Mouse (Mus musculus) layer of hippocampus, adult 18-20 months (tissue): Measurements from ENCODE around the gene Fads3. TPM values are rescaled to one million over a fixed set of nuclear protein-coding genes. Genes with fewer than 3 reads are reported as not detected.

Source experiments
- DNase-seq, 2 experiments: peaks; one replicate each; pipeline ENCODE4 v3.0.0; 2022; ENCODE audit warnings: low spot score in 2 of 2
- total RNA-seq, 2 experiments: library from RNA; stranded (reverse); gene quantifications; 2 replicates each; pipeline ENCODE4 v1.2.3; 2021

Gene Fads3
- total RNA-seq, 2 experiments from 2014 or later: 22.9 to 25.2 TPM

DNA sequence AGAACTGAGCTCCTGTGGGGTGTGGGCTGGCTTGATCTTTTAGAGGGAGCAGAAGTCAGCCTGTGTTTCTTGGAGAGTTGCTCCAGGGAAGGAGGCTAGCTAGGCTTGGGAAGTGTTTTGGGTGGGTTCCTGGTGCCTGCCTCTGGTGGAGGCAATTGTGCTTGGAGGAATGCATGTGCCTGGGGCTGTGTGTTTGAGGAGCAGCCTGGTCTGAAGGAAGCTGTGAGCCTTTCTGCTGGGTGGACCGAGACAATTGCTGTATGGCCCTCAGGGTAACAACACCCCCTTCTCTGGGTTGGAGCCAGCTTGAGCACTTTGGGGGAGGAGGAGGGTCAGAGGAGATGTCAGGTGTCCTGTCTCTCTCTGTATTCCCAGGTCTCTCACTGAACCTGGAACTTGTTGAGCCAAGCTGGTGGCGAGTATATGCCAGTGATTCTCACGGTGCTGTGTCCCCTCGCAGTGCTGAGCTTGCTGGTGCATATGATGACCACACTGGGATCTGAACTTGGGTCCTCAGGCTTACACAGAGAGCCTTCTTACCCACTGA, 22.1 kb upstream of the Fads3 start:
- no peak for DNase-seq

- DNase-seq: no peak
Observed at GRCm38 (mm10) chr19:10021981-10022380, 19.4 kb upstream of the Fads3 start.

GRCm38 (mm10) chr19:10022414-10023303, 18.7 kb upstream of the Fads3 start:
- DNase-seq: peak; percentile 61 to 75

DNA sequence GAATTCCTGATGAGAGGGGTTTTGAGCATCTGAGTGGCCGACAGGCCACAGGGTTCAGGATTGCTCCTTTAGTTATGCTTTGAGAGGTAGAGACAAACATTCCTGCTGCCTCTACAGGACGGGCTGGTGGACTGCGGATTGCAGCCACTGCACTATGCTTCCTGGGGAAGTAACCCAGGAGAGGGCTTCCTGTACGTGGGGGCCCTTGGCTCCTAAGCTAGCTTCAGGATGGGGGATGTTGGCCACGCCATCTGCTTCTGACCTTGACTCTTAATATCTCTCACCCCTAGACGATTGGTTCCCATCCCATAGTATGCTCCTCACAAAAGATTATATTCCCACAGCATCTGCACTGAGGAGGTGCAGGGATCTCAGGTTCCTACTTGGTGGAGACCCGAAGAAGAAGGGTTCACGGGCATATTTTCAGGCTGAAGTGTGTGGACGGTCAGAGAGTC, 18.0 kb upstream of the Fads3 start:
- no peak for DNase-seq

- peak in 1 of 2 experiments; percentile 34 for DNase-seq
Observed at GRCm38 (mm10) chr19:10025169-10025875, 16.0 kb upstream of the Fads3 start.

GRCm38 (mm10) chr19:10029746-10030145, 11.6 kb upstream of the Fads3 start:
- DNase-seq: no peak

GRCm38 (mm10) chr19:10033211-10033973, 8.0 kb upstream of the Fads3 start:
- DNase-seq: peak; percentile 46 to 71

DNA sequence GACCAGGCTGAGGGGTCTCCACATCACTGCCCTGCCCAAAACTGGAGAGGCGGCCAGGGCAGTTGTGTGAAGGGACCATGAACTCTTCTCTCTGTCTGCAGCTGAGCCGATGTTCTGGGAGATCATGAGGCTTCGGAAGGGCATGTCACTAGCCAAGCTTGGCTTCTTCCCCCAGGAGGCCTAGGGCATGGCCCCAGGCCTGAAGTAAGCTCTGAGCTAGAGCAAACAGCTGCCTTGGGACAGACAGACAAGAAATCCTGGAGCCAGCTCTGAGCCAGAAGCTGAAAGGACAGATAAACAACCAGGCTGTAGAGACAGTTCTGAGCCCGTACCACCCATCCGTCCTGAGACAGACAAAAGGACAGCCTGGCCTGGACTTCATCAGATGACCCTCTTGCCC, 7.0 kb upstream of the Fads3 start:
- no peak for DNase-seq

DNA sequence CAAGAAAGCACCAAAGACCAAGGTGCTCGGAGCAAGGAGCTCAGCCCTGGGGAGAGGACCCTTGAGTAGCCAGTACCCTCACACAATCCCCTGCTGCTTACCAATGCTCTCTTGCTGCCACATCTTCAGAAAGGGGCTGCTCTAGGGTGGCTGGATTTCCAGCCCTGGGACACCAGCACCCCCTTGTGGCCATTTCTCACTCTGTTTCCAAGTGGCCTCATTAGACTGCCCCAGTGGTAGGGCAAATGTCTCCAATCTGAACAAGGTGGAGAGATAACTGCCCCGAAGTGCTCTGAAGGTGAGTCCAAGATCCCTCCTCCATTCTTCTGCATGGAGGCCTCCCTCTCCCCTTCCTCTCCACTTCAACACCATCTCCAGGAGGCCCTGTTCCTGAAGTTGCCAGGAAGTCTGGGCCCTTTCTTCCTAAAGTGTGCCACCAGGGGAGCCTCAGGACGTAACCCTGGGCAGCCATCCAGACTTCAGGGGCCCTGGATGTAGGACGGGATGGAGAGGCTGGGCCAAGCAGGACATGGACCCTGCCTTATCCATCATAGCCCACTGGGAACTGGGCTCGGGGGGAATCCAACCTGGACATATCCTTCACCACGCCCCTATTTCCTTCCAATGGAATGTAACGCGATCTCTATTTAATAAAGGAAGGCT, 6.5 kb upstream of the Fads3 start:
- peak; percentile 55 to 85 for DNase-seq

DNA sequence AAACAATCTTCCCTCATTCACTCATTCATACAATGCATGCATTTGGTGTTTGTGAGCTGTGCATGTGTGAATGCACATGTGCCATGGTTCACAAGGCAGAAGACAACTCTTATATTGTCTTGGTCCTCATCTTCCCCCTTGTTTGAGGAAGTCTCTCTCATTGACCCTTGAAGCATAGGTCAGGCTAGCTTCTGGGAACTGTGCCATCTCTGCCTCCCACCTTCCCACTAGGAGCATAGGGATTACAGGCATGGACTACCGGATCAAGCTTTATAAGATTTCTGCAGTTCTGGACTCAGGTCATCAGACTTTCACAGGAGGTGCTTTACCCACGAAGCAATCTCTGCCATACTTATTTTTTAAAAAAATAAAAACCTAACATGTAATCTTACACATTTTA, 3.8 kb upstream of the Fads3 start:
- no peak for DNase-seq

DNA sequence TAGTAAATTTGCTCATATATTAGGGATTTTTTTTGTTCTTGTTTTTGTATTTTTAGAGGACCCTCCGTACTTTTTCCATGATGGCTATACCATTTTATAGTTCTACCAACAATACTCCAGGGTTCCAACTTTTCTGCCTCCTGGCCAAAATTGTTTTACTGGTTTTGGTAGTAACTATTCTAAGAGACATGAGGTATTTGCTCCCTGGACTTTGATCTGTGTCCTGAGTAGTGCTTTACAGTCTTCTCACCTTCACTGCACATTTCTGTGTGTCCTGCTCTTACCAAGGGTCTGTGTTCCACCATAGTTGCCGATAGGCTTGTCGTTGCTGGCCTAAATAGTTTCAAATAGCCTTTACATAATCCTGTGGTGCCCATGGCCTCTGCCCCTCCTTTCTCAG, 3.0 kb upstream of the Fads3 start:
- no peak for DNase-seq

DNA sequence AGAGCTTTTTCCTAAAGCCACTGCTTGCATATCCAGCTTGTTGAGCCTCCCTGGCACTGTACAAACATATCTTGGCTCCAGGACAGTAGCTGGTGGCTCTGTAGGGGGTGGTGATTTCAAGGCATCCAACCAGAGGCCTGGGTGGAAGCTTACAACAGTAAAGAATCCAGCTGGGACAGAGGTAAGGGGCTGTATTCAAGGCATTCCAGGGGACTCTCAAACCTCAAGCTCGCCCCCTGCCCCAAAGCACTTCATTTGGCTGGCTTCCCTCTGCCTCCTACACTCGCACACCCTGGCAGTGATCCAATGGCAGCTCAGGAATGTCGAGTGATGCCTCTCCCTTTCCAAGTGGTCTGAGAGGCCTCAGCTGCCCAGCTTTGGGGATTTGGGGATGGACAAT, 2.5 kb upstream of the Fads3 start:
- DNase-seq: no peak

DNA sequence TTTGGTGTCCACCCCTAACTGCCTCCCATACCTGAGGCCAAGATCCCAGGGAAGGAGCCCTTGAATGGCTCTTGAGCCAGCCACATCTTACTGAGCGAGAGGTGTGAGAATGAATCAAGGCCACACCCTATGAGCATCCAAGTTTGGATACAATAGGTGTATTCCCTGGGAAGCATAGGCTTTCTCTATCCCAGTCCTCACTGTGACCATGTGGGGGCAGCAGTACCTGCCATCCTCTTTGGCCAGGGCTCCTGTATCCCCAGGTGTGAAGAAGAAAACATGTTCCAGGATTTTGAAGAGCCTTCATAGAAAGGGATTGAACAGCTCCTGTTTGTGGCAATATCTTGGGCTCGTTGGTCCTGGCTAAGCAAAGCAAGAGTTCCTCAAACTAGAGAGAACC, 1.8 kb upstream of the Fads3 start:
- DNase-seq: no peak

- peak in 1 of 2 experiments; percentile 30 for DNase-seq
Observed at GRCm38 (mm10) chr19:10040866-10041387, 442 bp upstream of the Fads3 start.

GRCm38 (mm10) chr19:10042232-10042631, 863 bp downstream of the Fads3 start:
- peak in 1 of 2 experiments; percentile 17 for DNase-seq

DNA sequence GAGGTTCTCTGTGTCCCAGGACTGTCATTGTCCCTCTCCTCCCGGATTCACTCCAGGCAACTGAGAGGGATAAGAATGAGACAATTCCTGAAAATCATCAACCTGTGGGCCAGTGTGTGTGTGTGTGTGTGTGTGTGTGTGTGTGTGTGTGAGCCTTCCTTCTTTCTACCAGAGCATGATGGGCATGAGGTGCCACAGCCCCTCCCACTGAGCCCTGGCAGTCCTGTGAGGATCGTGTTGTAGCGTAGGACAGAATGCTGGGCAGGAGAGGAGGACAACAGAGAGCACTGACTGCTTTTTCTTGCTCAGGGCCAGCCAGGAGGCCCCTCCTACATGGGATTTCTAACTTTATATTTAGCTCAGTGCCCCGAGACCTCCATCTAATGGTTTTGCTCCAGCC, 1.4 kb downstream of the Fads3 start:
- DNase-seq: no peak

GRCm38 (mm10) chr19:10043643-10044042, 2.3 kb downstream of the Fads3 start:
- DNase-seq: no peak

DNA sequence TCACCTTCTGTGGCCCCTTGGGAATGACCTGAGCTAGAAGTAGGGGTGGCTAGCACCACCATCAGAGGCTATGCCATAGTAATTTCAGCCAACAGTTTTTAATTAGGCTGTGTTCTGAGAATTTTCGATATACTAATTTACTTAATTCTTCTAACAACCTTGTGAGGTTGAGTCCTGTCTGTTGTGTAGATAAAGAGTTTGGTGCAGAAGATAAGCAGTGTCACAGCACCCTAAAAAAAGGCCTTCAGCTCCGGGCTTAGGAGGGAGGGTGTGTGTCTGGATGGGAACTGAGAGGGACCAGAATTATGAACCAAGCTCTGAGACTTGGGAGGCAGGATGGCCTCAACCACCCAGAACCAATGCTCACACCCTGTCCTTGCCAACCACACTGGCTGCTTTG, 4.3 kb downstream of the Fads3 start:
- DNase-seq: no peak

DNA sequence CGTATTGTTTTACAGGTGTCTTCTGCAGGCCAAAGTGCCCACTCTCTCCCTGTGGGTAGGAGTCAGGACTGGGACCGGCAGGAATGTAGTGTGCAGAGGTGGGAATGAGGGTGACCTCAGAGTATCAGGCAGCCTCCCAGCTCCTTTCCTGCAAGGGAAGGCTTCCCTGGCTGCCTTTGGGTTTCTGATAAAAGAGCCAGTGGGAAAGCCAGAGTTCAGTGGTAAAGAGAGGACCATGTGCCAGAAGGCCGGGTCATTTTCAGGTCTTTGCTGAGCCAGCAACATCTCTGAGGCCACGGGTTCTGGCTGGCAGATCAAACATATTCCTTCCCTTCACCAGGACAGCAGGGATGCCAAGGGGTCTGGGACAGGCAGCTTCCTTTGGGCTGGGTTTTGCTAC, 5.0 kb downstream of the Fads3 start:
- no peak for DNase-seq

- no peak for DNase-seq
Observed at GRCm38 (mm10) chr19:10046983-10047382, 5.6 kb downstream of the Fads3 start.

GRCm38 (mm10) chr19:10049533-10049932, 8.2 kb downstream of the Fads3 start:
- DNase-seq: no peak
